In the genomic region with DNA sequence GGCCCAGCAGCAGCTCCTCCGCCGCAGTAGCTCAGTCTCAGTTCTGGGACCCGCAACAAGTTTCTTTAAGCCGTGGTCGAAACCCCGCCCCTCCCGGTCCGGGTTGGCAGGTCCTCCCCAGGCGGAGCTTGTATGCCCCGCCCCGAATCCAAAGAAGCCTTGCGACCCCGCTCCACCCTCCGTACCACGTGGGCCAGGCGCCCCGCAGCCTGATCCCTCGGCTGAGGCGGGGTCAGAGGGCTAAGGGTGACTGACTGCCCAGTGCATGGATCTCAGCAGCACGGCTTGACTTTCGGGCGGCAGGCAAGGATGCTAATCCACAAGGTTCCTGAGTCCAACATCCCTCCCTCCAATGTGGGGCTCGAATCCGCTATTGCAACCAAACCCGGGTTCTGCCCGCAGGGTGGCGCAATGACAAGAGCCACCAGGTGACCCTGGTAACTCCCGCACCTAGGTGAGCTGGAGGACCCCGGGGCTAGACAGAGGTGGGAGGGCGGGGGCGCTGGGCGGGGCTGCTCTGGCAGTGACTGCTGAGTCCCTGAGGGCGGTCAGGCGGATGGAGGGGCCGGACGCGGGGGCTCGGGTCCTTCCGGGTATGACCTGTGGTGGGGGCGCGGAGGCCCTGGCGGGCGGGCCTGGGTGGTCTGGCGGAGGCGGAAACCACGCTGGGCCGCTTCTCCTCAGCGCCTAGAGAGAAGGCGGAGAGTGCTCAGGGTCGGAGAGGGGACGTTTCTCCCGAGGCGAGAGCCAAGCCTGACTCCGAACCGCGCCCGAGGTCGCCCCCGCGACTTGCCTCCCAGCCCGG, we compare ENCODE assay signal across 8 mouse cellular contexts. TPM values are rescaled to one million over a fixed set of nuclear protein-coding genes. Genes with fewer than 3 reads are reported as not detected.
DNase-seq lines count a peak whose midpoint lies in the region; ATAC-seq and TF ChIP-seq lines count a peak whose summit lies in the region.

Gene Sox8, minus strand, starts transcription at position 39 of the 805 bp plus-strand sequence.

- no peak within 1 kb of the TSS; the same call in 1 of the 2 replicates for H3K27ac ChIP-seq in bone marrow, adult 2 months (ENCODE audit: control insufficient read depth, insufficient read depth, low read depth, low read length, poor library complexity)
- no peak within 1 kb of the TSS for H3K27ac ChIP-seq in forebrain, embryonic 12.5 days
- H3K27ac ChIP-seq in heart, embryonic 16.5 days (ENCODE audit: low read length): no peak within 1 kb of the TSS
- no peak within 1 kb of the TSS for H3K27ac ChIP-seq in liver, embryonic 13.5 days
- no peak within 1 kb of the TSS for H3K27ac ChIP-seq in stomach, embryonic 15.5 days

- 0 out of 2 replicates have a peak, but pooled peaks cover 6% of the 10 kb centered on the region for H3K36me3 ChIP-seq in forebrain, embryonic 12.5 days (replicated peaks)
- no peaks in the 10 kb centered on the region for H3K36me3 ChIP-seq in heart, embryonic 16.5 days (ENCODE audit: control insufficient read depth, insufficient read depth)
- no peaks in the 10 kb centered on the region for H3K36me3 ChIP-seq in liver, embryonic 13.5 days
- H3K36me3 ChIP-seq in stomach, embryonic 15.5 days: no peaks in the 10 kb centered on the region

- WGBS in bone marrow, adult 2 months: 2% methylated on average over 60 of the region's 61 CpGs
- WGBS in forebrain, embryonic 12.5 days: under 1% methylated on average over 61 of the region's 61 CpGs
- under 1% methylated on average over 59 of the region's 61 CpGs for WGBS in heart, embryonic 16.5 days
- WGBS in liver, embryonic 13.5 days (ENCODE audit: insufficient replicate concordance): under 1% methylated on average over 61 of the region's 61 CpGs
- WGBS in stomach, embryonic 15.5 days: 1% methylated on average over 60 of the region's 61 CpGs

- TF ChIP-seq CTCF in bone marrow, adult 2 months (IDR thresholded peaks at IDR 0.05; ENCODE audit: control insufficient read depth, insufficient read depth, low read length): no peak

- peak; percentile 78 for ATAC-seq in forebrain, embryonic 12.5 days (ENCODE audit: low FRiP score)
- peak; percentile 78 for ATAC-seq in heart, embryonic 16.5 days (replicated peaks; ENCODE audit: extremely low read depth, insufficient read depth, low FRiP score)
- peak; percentile 68 for ATAC-seq in liver, embryonic 13.5 days (ENCODE audit: low read depth)
- peak; percentile 77 for ATAC-seq in stomach, embryonic 15.5 days (ENCODE audit: insufficient read depth, low FRiP score, low read depth)

- no peak for TF ChIP-seq POLR2A in bone marrow, adult 2 months (IDR thresholded peaks at IDR 0.05; ENCODE audit: borderline replicate concordance, control insufficient read depth, low read depth, low read length)

- no peaks in the 10 kb centered on the region for H3K9me3 ChIP-seq in forebrain, embryonic 12.5 days
- no peaks in the 10 kb centered on the region for H3K9me3 ChIP-seq in heart, embryonic 16.5 days (replicated peaks; ENCODE audit: control insufficient read depth, low read length)
- no peaks in the 10 kb centered on the region for H3K9me3 ChIP-seq in liver, embryonic 13.5 days (replicated peaks)
- H3K9me3 ChIP-seq in stomach, embryonic 15.5 days: no peaks in the 10 kb centered on the region

- DNase-seq in B cell, adult 2 months: peak; percentile 83
- DNase-seq in kidney, postnatal 25 days: peak; percentile 84 to 91
- DNase-seq in liver, embryonic 13.5 days: peak; percentile 62
- peak; percentile 90 for DNase-seq in neural tube, embryonic 10.5 days (ENCODE audit: extremely low spot score, low spot score)

- peak within 1 kb of the TSS; percentile 61 for H3K9ac ChIP-seq in forebrain, embryonic 12.5 days
- peak within 1 kb of the TSS; percentile 70 for H3K9ac ChIP-seq in heart, embryonic 16.5 days (ENCODE audit: low read length)
- H3K9ac ChIP-seq in liver, embryonic 13.5 days: 0 out of 2 replicates have a peak within 1 kb of the TSS, but pooled peaks have one; percentile 39
- H3K9ac ChIP-seq in stomach, embryonic 15.5 days: peak within 1 kb of the TSS; percentile 27; the same call in 1 of the 2 replicates

- H3K4me3 ChIP-seq in bone marrow, adult 2 months (replicated peaks; ENCODE audit: control insufficient read depth, low read depth, low read length): peak within 1 kb of the TSS; percentile 66
- peak within 1 kb of the TSS; percentile 46 for H3K4me3 ChIP-seq in forebrain, embryonic 12.5 days (replicated peaks)
- peak within 1 kb of the TSS; percentile 64 for H3K4me3 ChIP-seq in heart, embryonic 16.5 days (ENCODE audit: low read length)
- H3K4me3 ChIP-seq in liver, embryonic 13.5 days (replicated peaks): peak within 1 kb of the TSS; percentile 48
- peak within 1 kb of the TSS; percentile 48 for H3K4me3 ChIP-seq in stomach, embryonic 15.5 days (replicated peaks)

- H3K4me1 ChIP-seq in bone marrow, adult 2 months (ENCODE audit: control insufficient read depth, insufficient read depth, low read length): no peaks in the 10 kb centered on the region
- H3K4me1 ChIP-seq in forebrain, embryonic 12.5 days: peaks cover 40% of the 10 kb centered on the region
- peaks cover 26% of the 10 kb centered on the region for H3K4me1 ChIP-seq in heart, embryonic 16.5 days (ENCODE audit: control insufficient read depth, insufficient read depth, low read length)
- H3K4me1 ChIP-seq in liver, embryonic 13.5 days (replicated peaks): peaks cover 15% of the 10 kb centered on the region; the same call in 1 of the 2 replicates
- H3K4me1 ChIP-seq in stomach, embryonic 15.5 days: peaks cover 22% of the 10 kb centered on the region

- H3K4me2 ChIP-seq in forebrain, embryonic 12.5 days: peak within 1 kb of the TSS; percentile 91
- peak within 1 kb of the TSS; percentile 97 for H3K4me2 ChIP-seq in heart, embryonic 16.5 days (ENCODE audit: low read depth, low read length)
- H3K4me2 ChIP-seq in liver, embryonic 13.5 days: peak within 1 kb of the TSS; percentile 70
- peak within 1 kb of the TSS; percentile 92 for H3K4me2 ChIP-seq in stomach, embryonic 15.5 days

- H3K27me3 ChIP-seq in forebrain, embryonic 12.5 days: peaks cover 79% of the 10 kb centered on the region
- peaks cover 32% of the 10 kb centered on the region for H3K27me3 ChIP-seq in heart, embryonic 16.5 days (ENCODE audit: control insufficient read depth, insufficient read depth, low read length)
- peaks cover 83% of the 10 kb centered on the region for H3K27me3 ChIP-seq in liver, embryonic 13.5 days
- H3K27me3 ChIP-seq in stomach, embryonic 15.5 days (replicated peaks): peaks cover 22% of the 10 kb centered on the region

RNA-seq across cellular contexts. Expression of gene Sox8, which starts in this region (rescaled TPM):
- 1.2 TPM in 2 replicates for polyA plus RNA-seq in bone marrow, adult 2 months (2011; ENCODE audit: insufficient read depth, insufficient read length, low replicate concordance, missing spikeins)
- 10.3 and 15.1 TPM in 2 replicates for polyA plus RNA-seq in forebrain, embryonic 12.5 days (2016; fragmentation: Nextera tagmentation; extraction: Ambion mirVana)
- 0.54 and 0.82 TPM in 2 replicates for polyA plus RNA-seq in heart, embryonic 16.5 days (2015; fragmentation: Nextera tagmentation; extraction: Ambion mirVana)
- 0.28 and 0.29 TPM in 2 replicates for polyA plus RNA-seq in liver, embryonic 13.5 days (2015; fragmentation: Nextera tagmentation; extraction: Ambion mirVana)
- 5.8 and 6.0 TPM in 2 replicates for polyA plus RNA-seq in stomach, embryonic 15.5 days (2015; fragmentation: Nextera tagmentation; extraction: Ambion mirVana)

Comparison
In these comparisons a context has a peak if more than half of its experiments do, and no peak if none do; other contexts are left out.
1. Peak in ATAC-seq, H3K4me3 ChIP-seq, H3K9ac ChIP-seq and H3K4me2 ChIP-seq in heart, embryonic 16.5 days; RNA of the gene not detected or under 1 TPM.
2. Peak in DNase-seq, ATAC-seq, H3K4me3 ChIP-seq, H3K9ac ChIP-seq and H3K4me2 ChIP-seq in liver, embryonic 13.5 days; RNA of the gene not detected or under 1 TPM.